Mouse (Mus musculus) intestine, embryonic 15.5 days (tissue): ENCODE measurements at regions not wholly inside any gene's neighbourhood (a gene's known extent, or its start where the extent isn't known, plus 50 kb on each side); places are given as distances from the start of the nearest gene placed in this dataset.

Experiments
- ATAC-seq: fragments of 200-750 bp; cut with Nextera tagmentation; 2 replicates; pipeline ENCODE4 v1.8.0; 2017; ENCODE audit warnings: moderate TSS enrichment, moderate library complexity
- H3K27ac ChIP-seq: fragments of 300-500 bp; sonication (generic); 2 replicates; pipeline ENCODE4 v1.5.1; 2015; ENCODE audit warnings: mild to moderate bottlenecking, inconsistent platforms
- H3K27me3 ChIP-seq: fragments of 300-500 bp; sonication (generic); replicated peaks from 2 replicates; pipeline ENCODE4 v1.6.1; 2015; ENCODE audit warnings: inconsistent platforms
- H3K36me3 ChIP-seq: fragments of 300-500 bp; sonication (generic); 2 replicates; pipeline ENCODE4 v1.6.1; 2015; ENCODE audit warnings: inconsistent platforms
- H3K4me1 ChIP-seq: fragments of 300-500 bp; sonication (generic); replicated peaks from 2 replicates; pipeline ENCODE4 v1.6.1; 2015; ENCODE audit warnings: inconsistent platforms
- H3K4me2 ChIP-seq: fragments of 300-500 bp; sonication (generic); replicated peaks from 2 replicates; pipeline ENCODE4 v1.6.1; 2015; ENCODE audit warnings: mild to moderate bottlenecking, inconsistent platforms
- H3K4me3 ChIP-seq: fragments of 300-500 bp; sonication (generic); replicated peaks from 2 replicates; pipeline ENCODE4 v1.5.1; 2015; ENCODE audit warnings: inconsistent platforms
- H3K9ac ChIP-seq: fragments of 300-500 bp; sonication (generic); 2 replicates; pipeline ENCODE4 v1.6.1; 2015; ENCODE audit warnings: inconsistent platforms
- H3K9me3 ChIP-seq: fragments of 300-500 bp; sonication (generic); 2 replicates; pipeline ENCODE4 v1.6.1; 2016; ENCODE audit warnings: inconsistent platforms
- WGBS: fragments of 180-500 bp; shearing (Covaris S2); methylation state at CpG from one replicate; pipeline ENCODE4 v1.1.7; 2015; 5-methylcytosine and 5-hydroxymethylcytosine counted together

DNA sequence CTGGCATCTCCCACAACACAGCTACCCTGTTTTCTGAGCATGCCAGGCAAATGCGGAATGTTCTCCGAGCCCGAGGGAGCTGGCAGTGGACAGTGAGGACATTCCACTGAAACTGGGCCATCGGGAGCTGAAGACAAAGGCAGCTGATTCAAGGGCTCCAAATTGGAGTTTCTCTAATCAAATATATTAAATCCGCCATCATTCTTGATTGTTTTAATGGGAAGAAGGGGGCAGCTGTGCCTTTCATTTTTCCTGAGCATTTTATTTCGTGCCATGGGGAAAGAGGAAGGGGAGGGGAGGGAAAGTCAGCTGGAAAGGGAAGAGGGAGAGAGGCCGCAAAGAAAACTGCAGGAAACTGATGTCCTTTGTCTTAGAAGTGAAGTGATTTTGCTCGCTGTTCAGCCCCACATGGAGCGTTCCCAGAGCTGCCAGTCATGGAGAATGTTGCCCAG lies 373.9 kb downstream of the Cog6 start:
- H3K27ac ChIP-seq = 0 out of 2 replicates have a peak overlapping the region, but pooled peaks have one; percentile 48
- H3K9me3 ChIP-seq = no peaks in the 10 kb centered on the region

DNA sequence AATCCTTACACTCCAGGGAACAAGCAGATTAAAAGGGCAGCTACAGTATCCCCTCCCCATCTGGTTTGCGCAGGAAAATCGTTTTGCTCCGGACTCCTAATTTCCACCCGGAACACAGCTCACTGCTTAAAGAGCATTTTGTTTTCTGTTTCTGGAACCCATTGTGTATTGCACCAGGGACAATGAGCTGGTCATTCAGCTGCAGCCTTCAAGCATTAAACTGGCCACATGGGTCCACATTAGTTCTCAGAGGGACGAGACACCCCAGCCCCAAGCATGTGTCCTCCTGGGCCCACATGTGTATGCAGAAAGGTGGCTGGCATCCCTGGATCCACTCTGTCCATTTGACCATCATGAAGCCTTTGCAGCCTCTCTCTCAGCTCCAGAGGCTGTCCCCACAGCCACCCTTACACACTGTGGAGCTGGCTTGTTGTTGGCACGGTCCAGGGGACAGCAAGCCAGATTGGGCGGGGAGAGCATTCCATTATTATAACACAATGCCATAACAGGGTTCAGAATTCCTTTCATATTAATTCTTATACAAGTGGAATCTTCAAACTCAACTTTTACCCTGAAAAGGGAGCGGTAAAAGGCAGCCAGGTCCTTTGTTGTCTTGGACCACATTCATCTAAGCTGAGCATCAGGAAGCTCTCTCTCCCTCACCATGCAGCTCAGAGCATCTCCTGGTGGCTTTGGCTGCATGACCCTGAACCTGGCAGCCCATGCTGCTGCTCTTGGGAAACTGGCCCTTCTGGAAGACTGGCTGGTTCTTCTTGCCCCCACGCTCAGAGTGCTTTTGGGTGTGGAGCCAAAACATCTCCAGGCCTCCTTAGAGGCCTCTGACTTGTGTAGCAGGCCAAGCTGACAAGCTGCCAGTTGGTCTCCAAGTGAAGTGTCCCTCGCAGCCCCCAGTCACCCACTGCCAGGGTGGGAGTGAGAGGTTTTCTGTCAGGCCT lies 373.4 kb downstream of the Foxo1 start:
- Histone ChIP-seq H3K27me3 (no peaks in the 10 kb centered on the region), H3K36me3 (no peaks in the 10 kb centered on the region), H3K9ac (no peak overlapping the region), H3K9me3 (no peaks in the 10 kb centered on the region), H3K4me3 (no peak overlapping the region), H3K4me2 (no peak overlapping the region), H3K4me1 (peaks cover 8% of the 10 kb centered on the region; the same call in 1 of the 2 replicates), H3K27ac (peak overlapping the region; percentile 13; the same call in 1 of the 2 replicates)
- WGBS = 79% methylated on average over 10 of the region's 10 CpGs
- no peak for ATAC-seq

More for the DNA sequence above, 373.9 kb downstream of the Cog6 start:
- H3K4me1 ChIP-seq = peaks cover 8% of the 10 kb centered on the region; the same call in 1 of the 2 replicates
- H3K9ac ChIP-seq = no peak overlapping the region
- H3K36me3 ChIP-seq = no peaks in the 10 kb centered on the region
- no peak for ATAC-seq
- WGBS = 78% methylated on average over 9 of the region's 9 CpGs
- no peak overlapping the region for H3K4me2 ChIP-seq
- no peak overlapping the region for H3K4me3 ChIP-seq
- no peaks in the 10 kb centered on the region for H3K27me3 ChIP-seq

DNA sequence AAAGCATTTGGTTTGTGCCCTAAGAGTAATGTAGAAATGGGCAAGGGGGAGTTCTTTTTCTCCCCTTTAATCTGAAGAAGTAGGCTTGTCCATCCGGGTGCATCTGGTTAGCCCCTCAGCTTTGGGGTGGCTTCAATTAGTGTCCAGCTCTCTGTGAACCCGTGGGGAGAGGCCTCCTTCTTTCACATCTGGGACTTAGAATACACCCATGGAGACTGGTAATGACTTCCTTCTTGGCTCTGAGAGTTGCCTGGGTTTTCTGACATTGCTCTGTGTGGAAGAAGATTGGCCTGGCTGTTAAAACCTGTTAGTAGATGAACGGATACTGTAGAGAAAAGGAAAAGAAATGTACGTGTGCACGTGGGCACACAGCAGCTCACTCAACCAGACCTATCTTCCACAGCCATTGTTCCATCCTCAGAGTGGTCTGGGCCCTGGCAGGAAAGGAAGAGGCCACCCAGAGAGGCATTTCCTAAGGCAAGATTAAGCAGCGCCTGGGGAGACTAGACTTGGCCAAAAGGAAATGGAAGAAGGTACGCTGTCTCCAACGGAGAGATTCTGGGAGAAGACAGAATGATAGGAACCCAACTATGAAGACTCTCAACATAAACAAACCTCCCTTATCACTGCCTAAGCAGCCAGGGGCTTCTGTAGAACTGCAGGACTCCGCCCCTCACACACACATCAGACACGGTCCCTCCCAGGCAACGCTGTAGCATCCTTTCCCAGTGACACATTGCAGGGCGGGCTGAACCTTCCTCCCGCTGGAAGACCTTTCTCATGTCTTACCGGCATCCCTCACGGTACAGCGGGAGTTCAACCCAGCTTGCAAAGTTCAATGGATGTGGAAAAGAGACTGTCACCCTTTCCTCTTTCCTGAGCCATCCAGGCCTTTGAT lies 372.4 kb downstream of the Foxo1 start:
- no peak for ATAC-seq
- Histone ChIP-seq H3K9me3 (no peaks in the 10 kb centered on the region), H3K27ac (no peak overlapping the region)

DNA sequence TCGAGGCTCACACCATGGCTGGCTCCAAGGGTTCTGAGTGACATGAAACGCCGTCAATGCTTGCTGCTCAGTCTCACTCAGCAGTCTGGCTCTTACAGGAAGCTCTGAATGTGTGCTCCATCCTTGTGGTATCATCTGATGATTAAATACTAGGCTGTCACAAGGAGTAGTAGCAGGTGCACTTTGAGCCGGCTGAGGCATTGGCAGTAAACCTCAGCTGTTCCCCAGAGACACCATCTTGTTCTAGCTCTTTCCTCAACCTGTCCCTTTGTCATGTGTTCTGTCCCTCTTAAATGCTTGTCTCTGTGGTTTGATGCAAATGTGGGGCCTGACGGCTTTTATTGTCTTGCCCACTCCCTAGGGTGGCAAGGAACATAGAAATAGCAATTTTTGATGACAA lies 370.7 kb downstream of the Foxo1 start:
- 92% methylated on average over 5 of the region's 5 CpGs for WGBS
- Histone ChIP-seq H3K4me2 (no peak overlapping the region), H3K4me1 (no peaks in the 10 kb centered on the region; the same call in 1 of the 2 replicates), H3K9ac (no peak overlapping the region), H3K27me3 (no peaks in the 10 kb centered on the region), H3K27ac (no peak overlapping the region), H3K4me3 (no peak overlapping the region), H3K36me3 (no peaks in the 10 kb centered on the region), H3K9me3 (no peaks in the 10 kb centered on the region)
- no peak for ATAC-seq

More for the DNA sequence above, 372.4 kb downstream of the Foxo1 start:
- Histone ChIP-seq H3K27me3 (no peaks in the 10 kb centered on the region), H3K4me1 (peaks cover 8% of the 10 kb centered on the region; the same call in 1 of the 2 replicates), H3K36me3 (no peaks in the 10 kb centered on the region), H3K4me2 (no peak overlapping the region), H3K4me3 (no peak overlapping the region), H3K9ac (no peak overlapping the region)
- 65% methylated on average over 16 of the region's 16 CpGs for WGBS

DNA sequence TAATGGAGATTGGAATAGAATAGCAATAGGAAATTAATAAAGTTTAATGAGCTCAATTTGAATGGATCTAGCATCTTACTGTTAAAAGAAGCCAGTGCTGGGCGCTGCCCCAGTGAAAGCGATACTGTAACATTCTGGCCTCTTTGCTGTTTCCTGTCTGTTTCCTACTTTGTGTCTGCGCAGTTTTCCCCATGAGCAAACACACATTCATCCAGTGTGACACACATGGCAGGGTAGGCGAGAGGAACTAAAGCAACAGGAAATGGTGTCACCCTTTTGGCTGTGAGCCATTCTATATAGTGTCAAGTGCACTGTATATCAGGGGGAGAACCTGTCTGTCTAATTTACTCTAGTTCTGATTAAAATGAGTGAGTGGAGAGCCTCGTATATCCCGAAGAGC lies 366.2 kb downstream of the Foxo1 start:
- 41% methylated on average over 6 of the region's 6 CpGs for WGBS
- H3K4me1 ChIP-seq = no peaks in the 10 kb centered on the region
- ATAC-seq = no peak
- H3K4me2 ChIP-seq = no peak overlapping the region
- H3K27me3 ChIP-seq = no peaks in the 10 kb centered on the region
- no peak overlapping the region for H3K9ac ChIP-seq
- H3K9me3 ChIP-seq = no peaks in the 10 kb centered on the region
- H3K27ac ChIP-seq = no peak overlapping the region
- no peaks in the 10 kb centered on the region for H3K36me3 ChIP-seq
- H3K4me3 ChIP-seq = no peak overlapping the region

DNA sequence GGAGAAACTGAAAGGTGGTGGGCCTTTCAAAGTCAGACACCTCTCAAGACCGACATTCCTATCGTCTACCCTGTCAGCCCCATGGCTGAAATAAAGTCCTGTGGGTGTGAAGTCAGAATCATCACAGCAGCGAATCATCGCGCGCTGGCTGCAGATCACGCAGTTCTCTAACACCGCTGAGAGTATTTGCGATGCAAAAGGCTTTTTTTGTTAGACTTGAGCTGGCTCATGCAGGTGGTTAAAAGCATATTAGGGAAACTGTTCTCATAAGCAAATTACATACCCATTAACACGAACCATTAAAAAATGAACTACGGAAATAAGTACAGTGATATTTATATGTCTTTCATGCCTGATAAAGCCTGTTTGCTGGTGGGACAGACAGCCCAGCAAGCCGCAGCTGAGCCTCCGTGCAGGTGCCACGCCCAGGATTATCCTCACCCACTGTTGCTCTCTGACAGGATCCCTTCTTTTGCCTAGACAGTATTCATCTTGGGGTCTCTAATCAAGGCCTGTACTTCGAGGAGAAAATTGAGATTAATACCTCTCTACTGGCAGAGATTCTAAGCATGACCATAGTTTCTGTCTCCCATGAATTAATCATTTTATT lies 365.5 kb downstream of the Foxo1 start:
- Histone ChIP-seq H3K36me3 (no peaks in the 10 kb centered on the region), H3K9me3 (no peaks in the 10 kb centered on the region), H3K4me1 (no peaks in the 10 kb centered on the region), H3K27me3 (no peaks in the 10 kb centered on the region), H3K4me2 (no peak overlapping the region), H3K9ac (no peak overlapping the region), H3K27ac (no peak overlapping the region), H3K4me3 (no peak overlapping the region)
- WGBS = 74% methylated on average over 15 of the region's 15 CpGs
- no peak for ATAC-seq

DNA sequence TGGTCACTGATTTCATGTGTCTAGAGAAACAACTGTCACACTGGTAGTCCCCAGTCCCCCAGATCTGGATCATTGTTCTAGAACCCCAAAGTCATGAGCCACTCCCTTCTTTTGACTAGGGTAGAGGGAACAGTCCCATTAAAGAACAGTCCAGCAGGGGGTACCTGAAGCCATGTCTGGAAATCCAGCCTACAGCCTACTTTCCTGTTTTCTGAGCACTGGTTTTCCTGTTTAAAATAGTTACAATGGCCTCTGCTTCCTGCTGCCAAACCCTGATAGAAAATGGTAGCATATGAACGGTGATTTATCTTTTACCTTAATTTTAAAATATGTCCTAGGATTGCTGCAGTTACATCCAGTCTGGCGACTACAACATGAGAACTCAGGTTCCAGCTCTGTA lies 364.5 kb downstream of the Foxo1 start:
- no peak overlapping the region for H3K4me3 ChIP-seq
- no peaks in the 10 kb centered on the region for H3K27me3 ChIP-seq
- no peaks in the 10 kb centered on the region for H3K4me1 ChIP-seq
- H3K4me2 ChIP-seq = no peak overlapping the region
- H3K36me3 ChIP-seq = no peaks in the 10 kb centered on the region
- no peaks in the 10 kb centered on the region for H3K9me3 ChIP-seq
- H3K9ac ChIP-seq = no peak overlapping the region
- ATAC-seq = no peak
- WGBS = 79% methylated on average over 2 of the region's 2 CpGs
- no peak overlapping the region for H3K27ac ChIP-seq

DNA sequence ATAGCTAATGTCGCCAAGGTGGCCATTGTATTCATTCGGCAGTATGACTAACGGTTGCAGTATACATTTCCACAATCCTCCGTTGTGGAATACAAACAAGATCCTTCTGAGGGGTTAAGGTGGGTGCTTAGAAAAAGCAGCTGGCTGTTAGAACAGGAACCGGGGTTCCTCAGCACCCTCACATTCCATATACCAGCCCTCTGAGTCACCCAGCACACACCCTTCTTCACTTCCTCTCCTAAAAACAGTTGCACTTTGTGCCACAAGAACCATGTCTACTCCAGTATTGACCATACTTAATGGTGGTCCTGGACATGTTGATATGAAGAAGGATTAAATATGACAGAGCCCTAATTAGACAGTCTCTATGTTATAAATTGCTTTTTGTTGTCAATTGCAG lies 362.1 kb downstream of the Foxo1 start:
- H3K27me3 ChIP-seq = no peaks in the 10 kb centered on the region
- 82% methylated on average over 5 of the region's 5 CpGs for WGBS
- ATAC-seq = no peak

DNA sequence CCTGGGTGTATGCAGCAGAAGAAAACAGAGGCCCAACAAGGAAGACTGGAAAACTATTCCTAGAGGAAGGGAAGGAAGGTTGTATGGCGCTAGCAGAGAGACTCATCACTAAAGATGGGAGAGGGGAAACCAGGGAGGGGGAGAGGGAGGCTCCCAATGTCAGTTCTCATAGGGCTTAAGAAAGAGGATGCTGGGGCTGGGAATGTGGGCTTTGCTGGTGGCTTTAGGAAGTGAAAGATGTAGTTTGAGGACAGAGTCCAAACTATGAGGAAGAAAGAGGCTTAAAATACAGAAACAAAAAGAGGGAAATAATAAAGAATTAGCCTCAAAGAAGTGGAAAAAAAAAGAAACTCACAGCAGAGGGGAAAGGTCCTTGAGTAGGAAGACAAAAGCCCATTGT lies 357.0 kb downstream of the Foxo1 start:
- no peak overlapping the region for H3K4me2 ChIP-seq
- no peak overlapping the region for H3K4me3 ChIP-seq
- H3K36me3 ChIP-seq = no peaks in the 10 kb centered on the region
- H3K27ac ChIP-seq = no peak overlapping the region
- 82% methylated on average over 1 of the region's 1 CpGs for WGBS
- no peaks in the 10 kb centered on the region for H3K9me3 ChIP-seq
- H3K27me3 ChIP-seq = no peaks in the 10 kb centered on the region
- H3K9ac ChIP-seq = no peak overlapping the region
- H3K4me1 ChIP-seq = no peaks in the 10 kb centered on the region
- no peak for ATAC-seq

More for the DNA sequence above, 362.1 kb downstream of the Foxo1 start:
- H3K27ac ChIP-seq = no peak overlapping the region
- H3K36me3 ChIP-seq = no peaks in the 10 kb centered on the region
- no peaks in the 10 kb centered on the region for H3K9me3 ChIP-seq
- no peak overlapping the region for H3K4me2 ChIP-seq
- no peak overlapping the region for H3K4me3 ChIP-seq
- H3K4me1 ChIP-seq = no peaks in the 10 kb centered on the region
- H3K9ac ChIP-seq = no peak overlapping the region

DNA sequence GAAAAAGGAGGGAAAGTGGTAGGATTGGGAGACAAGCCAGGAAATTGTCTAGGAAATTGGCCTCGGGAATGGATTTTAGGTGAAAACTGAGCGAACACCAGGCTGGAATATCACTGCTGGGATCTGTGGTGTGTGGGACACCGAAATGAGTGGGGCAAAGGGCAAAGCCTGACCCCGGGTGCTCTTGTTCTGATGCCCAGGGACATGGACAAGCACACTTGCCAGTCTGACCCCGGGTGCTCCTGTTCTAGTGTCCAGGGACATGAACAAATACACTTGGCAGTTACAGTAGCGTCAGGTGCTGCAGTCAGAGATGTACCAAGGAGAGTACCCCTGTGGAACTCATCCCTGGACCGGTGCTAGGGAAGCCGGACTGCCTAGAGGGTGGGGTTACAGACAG lies 354.4 kb downstream of the Foxo1 start:
- no peak overlapping the region for H3K4me2 ChIP-seq
- no peaks in the 10 kb centered on the region for H3K27me3 ChIP-seq
- no peak overlapping the region for H3K9ac ChIP-seq
- no peaks in the 10 kb centered on the region for H3K9me3 ChIP-seq
- H3K4me1 ChIP-seq = no peaks in the 10 kb centered on the region
- H3K36me3 ChIP-seq = no peaks in the 10 kb centered on the region
- WGBS = 89% methylated on average over 8 of the region's 8 CpGs
- ATAC-seq = no peak
- H3K27ac ChIP-seq = no peak overlapping the region
- no peak overlapping the region for H3K4me3 ChIP-seq

DNA sequence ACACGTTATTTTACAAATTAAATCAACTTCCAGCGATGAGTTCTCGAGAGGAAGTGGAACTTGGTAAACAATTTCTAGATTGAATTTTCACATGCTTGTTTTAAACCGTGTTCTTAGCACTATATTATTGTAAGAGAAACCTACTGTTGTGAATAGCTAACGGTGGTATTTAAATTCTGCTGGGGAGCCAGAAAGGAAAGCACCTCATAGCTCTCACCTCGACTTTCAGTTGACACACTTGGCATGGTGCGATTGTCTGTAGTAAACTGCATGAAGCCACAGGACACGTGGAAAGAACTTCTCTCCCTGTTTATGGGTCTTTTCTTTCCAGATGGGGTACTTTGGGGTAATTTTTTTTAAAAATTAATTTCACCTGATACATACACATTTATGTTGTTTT lies 353.8 kb downstream of the Foxo1 start:
- 69% methylated on average over 8 of the region's 8 CpGs for WGBS
- Histone ChIP-seq H3K4me1 (no peaks in the 10 kb centered on the region), H3K4me2 (no peak overlapping the region), H3K9me3 (no peaks in the 10 kb centered on the region), H3K9ac (no peak overlapping the region), H3K36me3 (no peaks in the 10 kb centered on the region), H3K4me3 (no peak overlapping the region), H3K27me3 (no peaks in the 10 kb centered on the region), H3K27ac (no peak overlapping the region)
- no peak for ATAC-seq

DNA sequence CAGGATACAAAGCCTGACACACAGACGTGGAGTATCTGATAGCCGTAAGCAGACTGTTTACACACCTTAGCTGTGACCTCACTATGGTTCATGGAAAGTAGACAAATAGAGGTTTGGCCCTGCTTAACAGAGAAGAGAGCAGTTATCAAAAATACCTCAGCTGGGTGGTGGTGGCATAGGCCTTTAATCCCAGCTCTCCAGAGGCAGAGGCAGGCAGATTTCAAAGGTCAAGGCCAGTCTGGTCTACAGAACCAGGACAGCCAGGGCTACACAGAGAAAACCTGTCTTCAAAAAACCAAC lies 350.7 kb downstream of the Foxo1 start:
- H3K27me3 ChIP-seq = no peaks in the 10 kb centered on the region
- WGBS = 76% methylated on average over 2 of the region's 2 CpGs
- no peaks in the 10 kb centered on the region for H3K4me1 ChIP-seq
- H3K4me2 ChIP-seq = no peak overlapping the region
- H3K9ac ChIP-seq = no peak overlapping the region
- no peaks in the 10 kb centered on the region for H3K36me3 ChIP-seq
- no peak overlapping the region for H3K27ac ChIP-seq
- no peak for ATAC-seq
- H3K4me3 ChIP-seq = no peak overlapping the region
- no peaks in the 10 kb centered on the region for H3K9me3 ChIP-seq
